Mouse (Mus musculus): Measurements from ENCODE around the gene Gm3667.
"Not testable (repeated sequence)": the region's sequence is repeated elsewhere in the genome, so short reads cannot be mapped to it uniquely, and the experiment has no call there.

DNA sequence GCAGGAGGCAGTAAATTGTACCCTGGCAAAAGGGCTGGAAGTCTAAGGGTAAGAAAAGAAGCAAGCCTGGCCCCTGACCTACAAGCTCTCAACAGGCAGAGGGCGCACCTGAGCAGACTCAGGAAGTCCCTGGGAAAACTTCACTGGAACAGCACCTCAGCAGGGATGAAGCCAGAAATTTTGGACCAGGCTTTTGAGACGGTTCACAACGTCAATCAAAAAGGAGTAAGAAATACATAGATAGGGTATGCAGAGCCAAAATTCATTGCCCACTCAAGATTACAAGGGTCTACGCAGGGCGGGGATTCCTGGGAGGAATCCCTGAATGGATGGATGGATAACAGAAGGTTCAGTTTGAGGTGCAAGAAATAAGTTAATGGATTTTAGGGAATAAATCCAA is 951 bp downstream of the Gm3667 start:
- not testable (repeated sequence) for TF ChIP-seq CTCF (IDR thresholded peaks at IDR 0.05; ENCODE audit: extremely low read depth, insufficient read length, insufficient replicate concordance, low read depth, low read length); POLR2A (IDR thresholded peaks at IDR 0.05; ENCODE audit: low read depth, low read length)

Data from small intestine, adult 2 months (tissue).